Mouse (Mus musculus) ES-CJ7 (cell line): ENCODE results near the gene Smchd1.
"Not testable (repeated sequence)": the region's sequence is repeated elsewhere in the genome, so short reads cannot be mapped to it uniquely, and the experiment has no call there.

Experiments used
- DNase-seq: peaks from one replicate; pipeline ENCODE4 v3.0.0; 2011; ENCODE audit warnings: low read depth, low spot score

Smchd1 gene

GRCm38 (mm10) chr17:71474762-71475704, at the start of gene Smchd1:
Gene Smchd1, minus strand, starts transcription at chr17:71475343.
- peak; percentile 83 for DNase-seq

- DNase-seq, result no peak
Measured at GRCm38 (mm10) chr17:71510297-71510696, 35.2 kb upstream of the Smchd1 start.

DNA sequence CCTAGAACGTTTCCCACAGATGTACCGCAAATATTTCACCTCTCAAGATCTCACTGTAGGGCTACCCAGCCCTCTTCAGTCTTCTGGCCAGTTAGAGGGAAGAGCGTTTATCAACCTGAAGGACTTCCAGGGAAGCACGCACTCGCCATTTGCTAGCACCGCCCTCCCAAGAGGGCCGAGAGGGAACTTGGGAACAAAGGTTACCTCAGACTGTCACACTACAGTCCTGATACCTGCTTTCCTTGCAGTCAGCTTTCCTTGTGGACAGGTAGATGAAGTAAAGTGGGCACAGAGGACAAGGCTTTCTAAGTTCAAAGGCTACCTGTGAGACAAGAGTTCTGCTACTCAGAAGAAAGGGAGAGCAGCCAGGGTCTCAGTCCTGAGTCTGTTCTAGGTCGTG, 31.7 kb upstream of the Smchd1 start:
- DNase-seq, result no peak

DNA sequence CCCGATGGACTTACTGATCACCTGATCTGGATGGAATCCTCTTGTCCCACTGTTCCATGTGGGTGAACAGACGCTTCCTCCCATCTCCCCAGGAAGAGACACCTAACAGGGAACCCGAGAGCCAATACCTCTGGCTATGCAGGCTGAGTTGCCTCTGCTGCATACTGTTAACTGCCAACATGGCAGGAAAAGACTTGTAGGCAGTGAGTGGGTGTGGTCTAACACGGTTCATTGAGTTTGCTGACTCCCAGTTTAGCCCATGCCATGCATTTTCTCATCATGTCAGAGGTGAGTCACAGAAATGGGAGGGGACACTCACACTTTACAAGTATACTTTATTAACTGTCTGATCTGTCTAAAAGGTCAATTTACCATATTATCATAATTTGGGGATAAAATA, 20.6 kb upstream of the Smchd1 start:
- DNase-seq, result no peak

DNA sequence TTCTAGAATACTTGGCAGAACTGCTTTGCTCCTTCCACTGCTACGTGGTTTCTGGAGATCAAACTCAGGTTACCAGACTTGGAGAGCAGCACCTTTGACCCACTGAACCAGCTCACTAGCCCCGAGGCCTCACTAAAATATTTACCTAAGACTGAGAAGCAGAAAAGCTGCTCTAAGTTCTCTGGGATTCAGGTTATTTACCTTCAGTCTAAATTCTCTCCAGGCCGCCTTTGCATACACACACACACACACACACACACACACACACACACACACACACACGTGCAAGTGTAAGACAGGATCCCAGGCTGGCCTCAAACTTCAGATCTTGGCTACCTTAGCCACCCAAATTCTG, 16.2 kb upstream of the Smchd1 start:
- no peak for DNase-seq

- DNase-seq, result no peak
Measured at GRCm38 (mm10) chr17:71490666-71491331, 15.7 kb upstream of the Smchd1 start.

GRCm38 (mm10) chr17:71489703-71490461, 14.7 kb upstream of the Smchd1 start:
- DNase-seq, result no peak

GRCm38 (mm10) chr17:71486231-71486851, 11.2 kb upstream of the Smchd1 start:
- peak; percentile 32 for DNase-seq

- DNase-seq, result no peak
Measured at GRCm38 (mm10) chr17:71485791-71486230, 10.7 kb upstream of the Smchd1 start.

DNA sequence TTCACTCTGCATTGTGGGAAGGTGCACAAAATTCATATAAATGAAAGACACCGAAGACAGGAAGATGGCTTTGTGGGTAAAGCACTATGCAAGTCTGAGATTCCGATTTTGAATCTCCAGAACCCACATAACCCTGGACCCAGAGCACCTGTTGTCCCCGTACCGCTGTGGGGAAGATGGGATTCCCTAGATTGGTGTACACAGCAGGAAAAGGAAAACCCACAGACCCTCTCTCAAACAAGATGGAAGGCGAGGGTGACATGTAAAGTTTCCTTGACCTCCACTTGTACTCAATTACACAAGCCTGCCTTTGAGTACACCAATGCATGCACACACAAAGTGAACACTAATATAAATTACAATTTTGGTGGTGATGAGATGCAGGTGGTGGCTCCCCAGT, 9.6 kb upstream of the Smchd1 start:
- DNase-seq, result no peak

DNA sequence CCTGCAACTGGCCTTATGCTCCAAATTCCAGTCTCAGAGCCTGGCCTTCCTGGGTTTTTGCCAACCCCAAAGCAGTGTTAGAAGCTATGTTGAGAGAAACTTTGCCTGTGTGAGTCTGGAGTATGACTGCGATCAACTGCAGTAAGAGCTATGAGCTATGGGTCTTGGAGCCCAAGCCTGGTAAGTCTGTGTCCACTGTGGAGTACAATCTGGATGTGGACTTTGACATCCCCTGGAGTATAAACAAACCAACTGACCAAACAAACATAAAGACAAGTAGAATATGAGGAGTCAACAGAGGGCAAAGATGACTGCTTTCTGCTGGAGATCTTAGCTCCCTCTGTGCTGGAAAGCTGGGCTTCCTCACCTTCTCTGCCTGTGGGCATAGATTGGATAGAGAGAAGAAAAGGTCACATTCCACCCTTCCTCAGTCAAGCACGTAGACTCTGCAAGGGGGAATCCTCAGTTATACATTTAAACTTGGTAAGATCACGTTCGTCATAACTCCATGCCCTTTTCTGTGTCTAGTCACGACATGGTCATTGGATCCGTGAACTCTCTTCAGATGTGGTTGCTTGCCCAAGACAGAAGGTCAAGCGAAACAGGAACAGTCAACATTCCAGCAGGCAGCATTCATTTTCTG, 8.4 kb upstream of the Smchd1 start:
- DNase-seq, result no peak

GRCm38 (mm10) chr17:71479381-71479901, 4.3 kb upstream of the Smchd1 start:
- DNase-seq, result peak; percentile 67

DNA sequence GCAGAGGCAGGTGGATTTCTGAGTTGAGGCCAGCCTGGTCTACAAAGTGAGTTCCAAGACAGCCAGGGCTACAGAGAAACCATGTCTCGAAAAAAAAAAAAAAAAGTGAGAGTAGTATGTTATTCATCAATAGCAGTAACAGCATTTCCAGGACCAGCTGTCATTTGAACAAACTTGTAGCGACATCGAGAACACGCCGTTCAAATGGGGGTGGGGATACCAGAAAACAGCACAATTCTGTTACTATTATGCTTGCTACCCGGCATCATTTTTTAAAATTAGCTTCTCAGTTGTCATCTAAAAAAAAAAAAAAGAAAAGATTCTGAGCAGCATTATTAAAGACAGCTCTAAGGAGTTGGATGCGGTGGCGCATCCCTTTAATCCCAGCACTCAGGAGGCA, 2.3 kb upstream of the Smchd1 start:
- no peak for DNase-seq

DNA sequence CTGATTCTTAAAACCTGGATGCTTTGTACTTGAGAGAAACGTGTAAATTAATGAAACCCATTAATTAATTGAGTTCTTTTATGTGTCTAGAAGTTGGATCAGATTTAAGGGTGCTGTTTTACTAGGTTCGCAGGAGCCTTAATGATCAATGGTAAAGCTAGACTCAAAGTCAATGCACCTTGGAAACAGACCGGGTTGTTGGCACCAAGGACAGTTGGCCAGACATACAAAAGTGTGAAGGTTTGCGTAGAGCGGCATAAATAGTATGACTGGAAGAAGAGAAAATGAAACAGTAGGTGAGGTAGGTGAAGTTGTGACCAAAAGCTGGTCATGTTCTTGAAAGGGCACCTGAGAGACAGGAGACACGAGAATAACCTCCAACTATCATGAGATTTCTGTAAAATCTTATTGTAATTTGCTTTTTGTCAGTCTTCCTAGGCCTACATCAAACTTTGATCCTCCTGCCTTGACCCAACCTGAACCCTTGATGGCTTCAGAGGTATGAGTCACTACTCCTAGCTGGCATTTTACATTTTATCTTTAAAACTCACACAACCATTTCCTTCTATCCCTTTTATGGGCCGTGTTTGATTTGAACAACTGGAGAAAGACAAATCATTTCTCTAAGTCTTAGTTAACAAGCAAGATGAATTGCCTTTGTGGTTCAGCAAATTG, 1.3 kb upstream of the Smchd1 start:
- DNase-seq, result no peak

DNA sequence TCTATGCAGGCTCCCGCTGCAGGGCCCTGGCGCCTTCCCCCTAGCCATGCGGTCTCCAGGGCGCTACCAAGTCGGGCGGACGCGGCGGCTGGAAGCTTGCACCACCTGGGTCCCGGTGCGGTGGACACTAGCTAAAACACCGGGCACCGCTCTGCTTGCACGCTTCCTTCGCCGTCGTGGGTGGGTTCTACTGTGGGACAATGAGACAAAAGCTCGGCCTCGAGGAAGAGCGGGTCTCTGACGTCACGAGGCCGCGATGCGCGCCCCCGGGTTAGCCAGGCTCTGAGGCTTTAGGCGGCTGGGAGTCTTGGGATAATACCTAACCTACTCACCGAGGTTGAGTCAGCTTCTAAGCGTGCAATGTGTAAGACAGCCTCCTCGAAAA, 554 bp upstream of the Smchd1 start:
- DNase-seq, result peak; percentile 71

GRCm38 (mm10) chr17:71474128-71474527, 1.0 kb downstream of the Smchd1 start:
- no peak for DNase-seq

DNA sequence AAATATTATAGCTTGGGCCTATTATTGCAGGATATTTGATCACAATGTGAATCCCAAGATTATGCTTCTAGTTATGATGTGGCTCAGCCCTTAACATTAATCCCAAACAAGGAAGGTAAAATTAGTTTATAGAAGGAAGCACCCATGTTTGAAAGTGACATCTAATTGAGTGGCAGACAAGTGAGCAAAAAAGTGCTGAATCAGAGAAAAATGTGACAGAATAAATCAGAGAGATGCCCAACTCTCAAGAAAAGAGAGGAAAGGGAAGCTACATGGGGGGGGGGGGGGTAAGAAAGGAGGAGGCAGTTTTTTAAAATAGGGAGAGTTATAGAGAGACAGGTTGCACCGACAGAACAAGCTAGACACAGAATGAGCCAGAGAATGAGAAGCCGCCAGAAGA, 3.9 kb downstream of the Smchd1 start:
- no peak for DNase-seq

DNA sequence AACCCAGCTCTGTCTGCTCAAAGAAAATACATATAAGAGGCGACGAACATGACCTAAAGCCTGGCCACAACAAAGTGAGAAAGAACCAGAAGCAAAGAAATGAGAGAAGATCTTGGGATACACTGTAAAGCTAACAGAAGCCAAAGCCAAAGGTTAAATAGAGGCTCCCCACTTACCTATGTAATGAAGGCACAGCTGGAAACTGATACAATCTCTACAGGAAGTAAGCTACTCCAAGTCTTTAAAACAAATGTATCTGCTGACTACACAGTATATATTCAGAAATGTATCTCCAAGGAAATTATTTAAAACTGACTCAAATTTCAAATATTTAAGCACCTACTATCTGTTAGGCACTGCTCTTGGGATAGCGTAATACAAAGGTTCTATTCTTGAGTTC, 14.8 kb downstream of the Smchd1 start:
- no peak for DNase-seq

DNA sequence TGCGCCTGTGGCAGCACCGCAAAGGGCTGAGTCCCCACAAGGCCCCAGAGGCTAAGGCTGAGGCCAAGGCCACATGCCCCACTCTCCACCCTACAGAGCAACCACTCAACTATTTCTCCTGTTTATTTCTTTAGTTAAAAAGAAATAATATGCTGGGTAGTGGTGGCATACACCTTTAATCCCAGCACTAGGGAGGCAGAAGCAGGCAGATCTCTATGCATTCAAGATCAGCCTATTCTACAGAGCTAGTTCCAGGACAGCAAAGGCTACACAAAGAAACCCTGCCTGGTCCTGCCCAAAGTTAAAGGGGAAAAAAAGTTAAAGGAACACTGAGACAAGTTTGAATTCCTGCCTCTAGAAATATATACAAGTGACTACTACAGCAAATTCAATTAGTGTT, 15.3 kb downstream of the Smchd1 start, which contains the start of gene Gm4707:
TSS of gene Gm4707 (minus strand) at position 101 of the 400 bp plus-strand sequence.
- DNase-seq, result no peak

DNA sequence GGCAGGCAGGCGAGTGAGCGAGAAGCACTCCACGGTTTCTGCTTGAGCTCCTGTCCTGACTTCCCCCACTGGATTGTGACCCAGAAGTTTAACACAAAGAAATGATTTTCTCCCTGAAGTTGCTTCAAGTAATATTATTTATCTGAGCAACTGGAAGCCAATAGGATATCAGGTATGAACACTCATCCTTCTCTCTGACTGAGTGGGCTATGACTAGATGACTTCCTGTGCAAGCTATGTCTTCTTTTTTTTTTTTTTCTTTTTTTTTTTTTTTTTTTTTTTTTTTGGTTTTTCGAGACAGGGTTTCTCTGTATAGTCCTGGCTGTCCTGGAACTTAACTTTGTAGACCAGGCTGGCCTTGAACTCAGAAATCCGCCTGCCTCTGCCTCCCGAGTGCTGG, 17.8 kb downstream of the Smchd1 start:
- DNase-seq, result not testable (repeated sequence)
